Mouse (Mus musculus) liver, embryonic 14.5 days (tissue): ENCODE measurements at regions not wholly inside any gene's neighbourhood (a gene's known extent, or its start where the extent isn't known, plus 50 kb on each side); places are given as distances from the start of the nearest gene placed in this dataset.

Experiments
- ATAC-seq: fragments of 200-750 bp; cut with Nextera tagmentation; 2 replicates; pipeline ENCODE4 v1.8.0; 2017; ENCODE audit warnings: moderate number of reproducible peaks, mild to moderate bottlenecking, moderate library complexity; ENCODE audit not compliant: insufficient read depth
- DNase-seq, 3 experiments: peaks; one replicate each; pipeline ENCODE4 v3.0.0-alpha.2; 2012 to 2013; ENCODE audit warnings: low read depth in 3 of 3, low spot score in 3 of 3
- H3K27ac ChIP-seq: fragments of 300-500 bp; sonication (generic); 2 replicates; pipeline ENCODE4 v1.5.1; 2014; ENCODE audit warnings: moderate library complexity, mild to moderate bottlenecking, control low read depth, inconsistent platforms
- H3K27me3 ChIP-seq: fragments of 300-500 bp; sonication (generic); 2 replicates; pipeline ENCODE4 v1.6.1; 2014; ENCODE audit warnings: mild to moderate bottlenecking, low read length, moderate library complexity; ENCODE audit not compliant: control insufficient read depth, insufficient read depth
- H3K36me3 ChIP-seq: fragments of 300-500 bp; sonication (generic); replicated peaks from 2 replicates; pipeline ENCODE4 v1.6.1; 2014; ENCODE audit warnings: low read depth; ENCODE audit not compliant: control insufficient read depth, insufficient read depth
- H3K4me1 ChIP-seq, 2 experiments: fragments of 200-500 bp in 1 of 2; fragments of 300-500 bp in 1 of 2; sonication (generic) in 1 of 2; replicated peaks; 2 replicates each; pipeline ENCODE4 v1.6.1; 2012 to 2014; ENCODE audit warnings: antibody characterized with exemption in 1 of 2, inconsistent platforms in 1 of 2, low read length in 1 of 2; ENCODE audit not compliant: control insufficient read depth in 2 of 2, insufficient read depth in 2 of 2
- H3K4me2 ChIP-seq: fragments of 300-500 bp; sonication (generic); 2 replicates; pipeline ENCODE4 v1.6.1; 2014; ENCODE audit warnings: low read depth, mild to moderate bottlenecking, control low read depth, moderate library complexity
- H3K4me3 ChIP-seq, 2 experiments: fragments of 200-500 bp in 1 of 2; fragments of 300-500 bp in 1 of 2; sonication (generic) in 1 of 2; 2 replicates each; pipeline ENCODE4 v1.5.1; 2012 to 2014; ENCODE audit warnings: low read depth in 2 of 2, low read length in 2 of 2, mild to moderate bottlenecking in 2 of 2, control low read depth in 1 of 2, inconsistent platforms in 1 of 2, moderate library complexity in 1 of 2; ENCODE audit not compliant: insufficient read depth in 1 of 2
- H3K9ac ChIP-seq: fragments of 300-500 bp; sonication (generic); replicated peaks from 2 replicates; pipeline ENCODE4 v1.6.1; 2014; ENCODE audit warnings: mild to moderate bottlenecking, control low read depth, moderate library complexity
- H3K9me3 ChIP-seq: fragments of 300-500 bp; sonication (generic); 2 replicates; pipeline ENCODE4 v1.6.1; 2016; ENCODE audit warnings: low read length, mixed read lengths; ENCODE audit not compliant: control insufficient read depth
- CTCF ChIP-seq: IDR thresholded peaks from 2 replicates; pipeline ENCODE4 v1.5.1; 2016; ENCODE audit warnings: antibody characterized with exemption, low read depth, control low read depth
- EP300 ChIP-seq: IDR thresholded peaks from 2 replicates; pipeline ENCODE4 v1.6.1; 2016; ENCODE audit warnings: antibody characterized with exemption, low read depth
- WGBS: fragments of 180-500 bp; shearing (Covaris S2); extraction: QIAGEN DNeasy Blood & Tissue Kit; methylation state at CpG from one replicate; pipeline ENCODE4 v1.1.7; 2014; ENCODE audit not compliant: insufficient replicate concordance; 5-methylcytosine and 5-hydroxymethylcytosine counted together

- DNase-seq (no peak), ATAC-seq (no peak)
- TF ChIP-seq EP300, result no peak
- no peak for TF ChIP-seq CTCF
- H3K27me3 ChIP-seq, result no peaks in the 10 kb centered on the region
- H3K4me2 ChIP-seq, result no peak overlapping the region
- H3K4me3 ChIP-seq, result no peak overlapping the region
- H3K36me3 ChIP-seq, result no peaks in the 10 kb centered on the region
- H3K9ac ChIP-seq, result no peak overlapping the region
- no peak overlapping the region for H3K27ac ChIP-seq
- H3K4me1 ChIP-seq, result no peaks in the 10 kb centered on the region
- 83% methylated on average over 2 of the region's 2 CpGs for WGBS
- H3K9me3 ChIP-seq, result no peaks in the 10 kb centered on the region
These were observed 823.0 kb downstream of the Slitrk1 start for GRCm38 (mm10) chr14:108090965-108091364.

- Histone ChIP-seq H3K4me3 (no peak overlapping the region), H3K27ac (no peak overlapping the region), H3K9me3 (no peaks in the 10 kb centered on the region), H3K36me3 (no peaks in the 10 kb centered on the region), H3K27me3 (no peaks in the 10 kb centered on the region), H3K4me1 (no peaks in the 10 kb centered on the region), H3K9ac (no peak overlapping the region), H3K4me2 (no peak overlapping the region)
- ATAC-seq, result no peak
- WGBS, result 79% methylated on average over 2 of the region's 2 CpGs
- DNase-seq, result no peak
- TF ChIP-seq EP300 (no peak), CTCF (no peak)
These were observed 864.0 kb downstream of the Slitrk1 start for GRCm38 (mm10) chr14:108049997-108050396.

- no peak for DNase-seq
- Histone ChIP-seq H3K9me3 (no peaks in the 10 kb centered on the region), H3K4me3 (no peak overlapping the region), H3K27ac (no peak overlapping the region), H3K4me1 (no peaks in the 10 kb centered on the region), H3K9ac (no peak overlapping the region), H3K36me3 (no peaks in the 10 kb centered on the region), H3K27me3 (no peaks in the 10 kb centered on the region), H3K4me2 (no peak overlapping the region)
- 43% methylated on average over 1 of the region's 1 CpGs for WGBS
- no peak for ATAC-seq
- TF ChIP-seq EP300, result no peak
- no peak for TF ChIP-seq CTCF
These were observed 878.0 kb downstream of the Slitrk1 start for GRCm38 (mm10) chr14:108035959-108036358.

GRCm38 (mm10) chr14:108034162-108034561 is 879.8 kb downstream of the Slitrk1 start:
- H3K9me3 ChIP-seq, result no peaks in the 10 kb centered on the region
- WGBS, result 57% methylated on average over 1 of the region's 1 CpGs
- no peaks in the 10 kb centered on the region for H3K4me1 ChIP-seq
- H3K4me3 ChIP-seq, result no peak overlapping the region
- TF ChIP-seq EP300 (no peak), CTCF (no peak)
- H3K27me3 ChIP-seq, result no peaks in the 10 kb centered on the region
- H3K36me3 ChIP-seq, result no peaks in the 10 kb centered on the region
- H3K27ac ChIP-seq, result no peak overlapping the region
- DNase-seq, result no peak
- H3K9ac ChIP-seq, result no peak overlapping the region
- no peak for ATAC-seq
- no peak overlapping the region for H3K4me2 ChIP-seq

- Histone ChIP-seq H3K27me3 (no peaks in the 10 kb centered on the region), H3K4me1 (no peaks in the 10 kb centered on the region), H3K9ac (no peak overlapping the region), H3K4me2 (no peak overlapping the region), H3K9me3 (no peaks in the 10 kb centered on the region), H3K4me3 (no peak overlapping the region), H3K27ac (no peak overlapping the region), H3K36me3 (no peaks in the 10 kb centered on the region)
- DNase-seq (no peak), ATAC-seq (no peak)
- TF ChIP-seq EP300 (no peak), CTCF (no peak)
- WGBS, result 41% methylated on average over 3 of the region's 3 CpGs
These were observed 891.4 kb downstream of the Slitrk1 start for GRCm38 (mm10) chr14:108022551-108022950.
